Comparison of ENCODE assay signal across 1 mouse cellular context in the genomic region with DNA sequence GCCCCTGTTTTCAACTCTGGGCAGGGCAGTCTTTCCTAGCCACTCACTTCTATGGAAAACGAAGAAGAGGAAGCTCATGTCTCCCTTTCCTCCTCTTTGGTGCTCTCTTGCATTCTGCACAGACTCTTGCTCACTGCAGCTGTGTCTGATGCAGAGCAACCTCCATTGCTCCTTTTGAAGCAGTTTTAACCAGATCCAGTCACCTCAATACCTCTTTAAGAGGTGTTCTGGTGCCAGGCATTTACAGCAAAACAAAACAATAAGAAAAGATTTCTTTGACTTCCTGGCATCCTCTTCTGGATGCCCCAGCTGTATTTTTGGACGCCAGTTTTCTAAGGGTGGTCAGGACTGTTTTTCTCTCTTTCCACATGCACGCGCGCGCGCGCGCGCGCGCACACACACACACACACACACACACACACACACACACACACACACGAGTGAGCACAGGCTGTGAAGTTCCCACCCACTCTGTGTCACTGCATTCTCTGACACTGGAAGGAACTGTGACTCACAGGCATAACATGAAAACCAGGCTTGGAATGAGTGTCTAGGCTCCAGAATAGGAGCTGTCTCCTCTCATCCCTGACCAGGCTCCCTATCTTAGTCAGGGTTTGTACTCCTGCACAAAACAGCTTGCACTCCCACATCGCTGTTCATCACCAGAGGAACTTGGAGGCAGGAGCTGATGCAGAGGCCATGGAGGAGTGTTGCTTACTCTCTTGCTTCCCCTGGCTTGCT.
A peak's percentile ranks its signal among the peaks of the same experiment; 100 is the strongest.
TF ChIP-seq lines count a peak whose summit lies in the region.

No protein-coding gene starts in this region.

TF ChIP-seq in CH12.LX, 34 proteins besides CTCF, POLR2A, EP300 and RAD21:
- TF ChIP-seq KAT2A (IDR thresholded peaks at IDR 0.05; ENCODE audit: insufficient replicate concordance, low read length) = no peak
- peak; percentile 34; the same call in 1 of the 2 replicates for TF ChIP-seq NRF1 (IDR thresholded peaks at IDR 0.05; ENCODE audit: low read depth, low read length)
- TF ChIP-seq SIN3A (IDR thresholded peaks at IDR 0.05; ENCODE audit: low read length) = no peak
- TF ChIP-seq TCF12 (IDR thresholded peaks at IDR 0.05; ENCODE audit: low read depth, low read length) = no peak
